Mouse (Mus musculus): ENCODE data around the gene Tmem45b.
A peak's percentile ranks its signal among the peaks of the same experiment; 100 is the strongest.

The Tmem45b gene

GRCm38 (mm10) chr9:31463692-31464474, at the start of gene Tmem45b:
TSS of gene Tmem45b (minus strand) at chr9:31464462.
- no peak for DNase-seq (ENCODE audit: low read depth)

GRCm38 (mm10) chr9:31508189-31508588, 43.9 kb upstream of the Tmem45b start:
- no peak for DNase-seq (ENCODE audit: low read depth)

- DNase-seq (ENCODE audit: low read depth): peak; percentile 50
These were observed 37.0 kb upstream of the Tmem45b start for GRCm38 (mm10) chr9:31501221-31501620.

GRCm38 (mm10) chr9:31463190-31463589, 1.1 kb downstream of the Tmem45b start:
- no peak for DNase-seq (ENCODE audit: low read depth)

- no peak for DNase-seq (ENCODE audit: low read depth)
These were observed 9.9 kb downstream of the Tmem45b start for GRCm38 (mm10) chr9:31454356-31454755.

- no peak for DNase-seq (ENCODE audit: low read depth)
These were observed 12.1 kb downstream of the Tmem45b start for GRCm38 (mm10) chr9:31452166-31452565.

GRCm38 (mm10) chr9:31449145-31449772, 15.0 kb downstream of the Tmem45b start:
- no peak for DNase-seq (ENCODE audit: low read depth)

GRCm38 (mm10) chr9:31444236-31444635, 20.0 kb downstream of the Tmem45b start:
- DNase-seq (ENCODE audit: low read depth): no peak

GRCm38 (mm10) chr9:31441487-31441886, 22.8 kb downstream of the Tmem45b start:
- no peak for DNase-seq (ENCODE audit: low read depth)

GRCm38 (mm10) chr9:31440366-31440765, 23.9 kb downstream of the Tmem45b start:
- no peak for DNase-seq (ENCODE audit: low read depth)

- DNase-seq (ENCODE audit: low read depth): no peak
These were observed 24.9 kb downstream of the Tmem45b start for GRCm38 (mm10) chr9:31439341-31439740.

GRCm38 (mm10) chr9:31438834-31439233, 25.4 kb downstream of the Tmem45b start:
- no peak for DNase-seq (ENCODE audit: low read depth)

- DNase-seq (ENCODE audit: low read depth): no peak
These were observed 26.4 kb downstream of the Tmem45b start for GRCm38 (mm10) chr9:31437861-31438260.

GRCm38 (mm10) chr9:31435415-31435814, 28.8 kb downstream of the Tmem45b start:
- DNase-seq (ENCODE audit: low read depth): no peak

- no peak for DNase-seq (ENCODE audit: low read depth)
These were observed 30.8 kb downstream of the Tmem45b start for GRCm38 (mm10) chr9:31433431-31433830.

GRCm38 (mm10) chr9:31432336-31432975, 31.8 kb downstream of the Tmem45b start:
- peak; percentile 7 for DNase-seq (ENCODE audit: low read depth)

- DNase-seq (ENCODE audit: low read depth): no peak
These were observed 32.5 kb downstream of the Tmem45b start for GRCm38 (mm10) chr9:31431751-31432150.

GRCm38 (mm10) chr9:31430011-31430410, 34.3 kb downstream of the Tmem45b start:
- DNase-seq (ENCODE audit: low read depth): no peak

GRCm38 (mm10) chr9:31428971-31429370, 35.3 kb downstream of the Tmem45b start:
- no peak for DNase-seq (ENCODE audit: low read depth)

- DNase-seq (ENCODE audit: low read depth): no peak
These were observed 42.1 kb downstream of the Tmem45b start for GRCm38 (mm10) chr9:31422143-31422542.

- DNase-seq (ENCODE audit: low read depth): no peak
These were observed 45.4 kb downstream of the Tmem45b start for GRCm38 (mm10) chr9:31418821-31419220.

GRCm38 (mm10) chr9:31412165-31412564, 52.1 kb downstream of the Tmem45b start:
- no peak for DNase-seq (ENCODE audit: low read depth)

- DNase-seq (ENCODE audit: low read depth): peak; percentile 27
These were observed 59.0 kb downstream of the Tmem45b start for GRCm38 (mm10) chr9:31405217-31405616.

Data from NIH3T3 (cell line).